In the genomic region with DNA sequence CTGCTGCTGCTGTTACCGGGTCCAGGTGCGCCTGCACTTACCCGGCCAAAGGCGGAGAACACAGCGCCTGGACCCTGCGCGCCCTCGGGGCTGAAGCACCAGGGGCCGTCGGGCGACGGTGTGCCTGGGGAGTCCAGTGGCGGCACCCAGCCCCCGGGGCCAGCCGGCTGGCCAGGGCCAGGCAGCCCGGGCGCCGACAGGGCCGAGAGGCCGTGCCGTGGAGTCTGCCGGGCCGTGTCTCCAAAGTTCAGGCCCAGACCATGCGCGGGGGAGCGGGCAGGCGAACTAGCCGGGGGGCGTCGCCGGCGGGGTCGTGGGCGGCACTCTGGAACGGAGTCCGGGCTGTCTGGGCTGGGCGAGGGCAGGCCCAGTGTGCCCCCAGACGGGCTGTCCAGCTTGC, we compare ENCODE assay signal across 12 mouse cellular contexts. TPM values are rescaled to one million over a fixed set of nuclear protein-coding genes. Genes with fewer than 3 reads are reported as not detected.
DNase-seq lines count a peak whose midpoint lies in the region; ATAC-seq lines count a peak whose summit lies in the region.
"Had no signal": no experiment of that assay in that cellular context is flagged by ENCODE, and none has a peak within 500 bp of the region (broad histone marks: within the 10 kb centered on the region; RNA-seq: fewer than 3 reads in every experiment).

No protein-coding gene starts in this region.

- H3K27ac ChIP-seq in lung, embryonic 16.5 days (ENCODE audit: low read length): no peak overlapping the region
- no peak overlapping the region for H3K27ac ChIP-seq in limb, embryonic 11.5 days (replicated peaks; ENCODE audit: low read depth, low read length)
- no peak overlapping the region for H3K27ac ChIP-seq in stomach, embryonic 15.5 days

- DNase-seq in embryo, embryonic 9.5 days (ENCODE audit: extremely low spot score): peak; percentile 33
- no peak for DNase-seq in embryo, embryonic 10.5 days (ENCODE audit: low spot score)
- no peak for DNase-seq in lung, postnatal 25 days (ENCODE audit: low spot score)
- peak; percentile 55 for DNase-seq in limb, embryonic 11.5 days (ENCODE audit: low spot score)
- no peak for DNase-seq in adipocyte (ENCODE audit: low spot score)
- DNase-seq in adrenal gland, postnatal 14 days: no peak
- DNase-seq: kidney, adult 2 months; spleen, adult 18-20 months had no signal

- WGBS in lung, embryonic 16.5 days: 8% methylated on average over 28 of the region's 38 CpGs
- WGBS in limb, embryonic 11.5 days: 2% methylated on average over 29 of the region's 38 CpGs
- 16% methylated on average over 37 of the region's 38 CpGs for WGBS in stomach, embryonic 15.5 days

- H3K36me3 ChIP-seq in lung, embryonic 16.5 days (ENCODE audit: control insufficient read depth, insufficient read depth, low read length): no peaks in the 10 kb centered on the region
- no peaks in the 10 kb centered on the region for H3K36me3 ChIP-seq in limb, embryonic 11.5 days (ENCODE audit: control insufficient read depth, insufficient read depth, low read length)
- no peaks in the 10 kb centered on the region for H3K36me3 ChIP-seq in stomach, embryonic 15.5 days

- peak overlapping the region; percentile 31 for H3K4me3 ChIP-seq in lung, embryonic 16.5 days (ENCODE audit: low read length)
- peak overlapping the region; percentile 35 for H3K4me3 ChIP-seq in limb, embryonic 11.5 days (ENCODE audit: low read depth, low read length)
- peak overlapping the region; percentile 23 for H3K4me3 ChIP-seq in stomach, embryonic 15.5 days (replicated peaks)
- H3K4me3 ChIP-seq: myocyte had no signal

- H3K9me3 ChIP-seq in lung, embryonic 16.5 days (ENCODE audit: control insufficient read depth, low read length): no peaks in the 10 kb centered on the region
- H3K9me3 ChIP-seq in limb, embryonic 11.5 days (ENCODE audit: control insufficient read depth, low read length): no peaks in the 10 kb centered on the region
- no peaks in the 10 kb centered on the region for H3K9me3 ChIP-seq in stomach, embryonic 15.5 days

- peaks cover 21% of the 10 kb centered on the region for H3K4me1 ChIP-seq in lung, embryonic 16.5 days (replicated peaks; ENCODE audit: control insufficient read depth, insufficient read depth, low read length)
- H3K4me1 ChIP-seq in limb, embryonic 11.5 days (ENCODE audit: control insufficient read depth, insufficient read depth, low read length): 0 out of 2 replicates have a peak, but pooled peaks cover 5% of the 10 kb centered on the region
- H3K4me1 ChIP-seq in stomach, embryonic 15.5 days: peaks cover 16% of the 10 kb centered on the region; the same call in 1 of the 2 replicates

- no peak for ATAC-seq in lung, embryonic 16.5 days (ENCODE audit: low read depth)
- ATAC-seq in limb, embryonic 11.5 days (ENCODE audit: insufficient number of reproducible peaks, low FRiP score, low TSS enrichment, low read depth): no peak
- ATAC-seq in stomach, embryonic 15.5 days (ENCODE audit: insufficient read depth, low FRiP score, low read depth): no peak

- peak overlapping the region; percentile 35; the same call in 1 of the 2 replicates for H3K9ac ChIP-seq in lung, embryonic 16.5 days (ENCODE audit: low read length)
- H3K9ac ChIP-seq in limb, embryonic 11.5 days (ENCODE audit: low read length): peak overlapping the region; percentile 52
- H3K9ac ChIP-seq in stomach, embryonic 15.5 days: no peak overlapping the region

- H3K4me2 ChIP-seq in lung, embryonic 16.5 days (ENCODE audit: low read depth, low read length): peak overlapping the region; percentile 53
- peak overlapping the region; percentile 61 for H3K4me2 ChIP-seq in limb, embryonic 11.5 days (ENCODE audit: low read depth, severe bottlenecking)
- peak overlapping the region; percentile 43 for H3K4me2 ChIP-seq in stomach, embryonic 15.5 days

- H3K27me3 ChIP-seq in lung, embryonic 16.5 days (ENCODE audit: control insufficient read depth, insufficient read depth, low read depth, low read length): peaks cover 36% of the 10 kb centered on the region
- H3K27me3 ChIP-seq in limb, embryonic 11.5 days (ENCODE audit: control insufficient read depth, insufficient read depth, low read length): peaks cover 55% of the 10 kb centered on the region
- H3K27me3 ChIP-seq in stomach, embryonic 15.5 days (replicated peaks): peaks cover 46% of the 10 kb centered on the region

RNA-seq across cellular contexts. Expression of a gene that starts 13.5 kb away (rescaled TPM):
- polyA plus RNA-seq in lung, embryonic 16.5 days (2015; fragmentation: Nextera tagmentation; extraction: Ambion mirVana): 2.1 and 2.5 TPM in 2 replicates
- polyA plus RNA-seq in limb, embryonic 11.5 days (2014; fragmentation: Nextera tagmentation; extraction: Ambion mirVana): 0.47 and 0.48 TPM in 2 replicates
- polyA plus RNA-seq in stomach, embryonic 15.5 days (2015; fragmentation: Nextera tagmentation; extraction: Ambion mirVana): 5.9 and 7.4 TPM in 2 replicates
- total RNA-seq in adrenal gland, postnatal 14 days (2021): 7.3 and 8.4 TPM in 2 replicates

RNA-seq across cellular contexts. Expression of a gene that starts 21.3 kb away (rescaled TPM):
- 76.3 and 83.9 TPM in 2 replicates for polyA plus RNA-seq in lung, embryonic 16.5 days (2015; fragmentation: Nextera tagmentation; extraction: Ambion mirVana)
- 57.6 and 62.7 TPM in 2 replicates for polyA plus RNA-seq in limb, embryonic 11.5 days (2014; fragmentation: Nextera tagmentation; extraction: Ambion mirVana)
- polyA plus RNA-seq in stomach, embryonic 15.5 days (2015; fragmentation: Nextera tagmentation; extraction: Ambion mirVana): 65.2 and 67.8 TPM in 2 replicates
- 47.4 and 48.6 TPM in 2 replicates for total RNA-seq in adrenal gland, postnatal 14 days (2021)

RNA-seq across cellular contexts. Expression of a gene that starts 38.4 kb away (rescaled TPM):
- polyA plus RNA-seq in lung, embryonic 16.5 days (2015; fragmentation: Nextera tagmentation; extraction: Ambion mirVana): not detected in 2 replicates
- polyA plus RNA-seq in limb, embryonic 11.5 days (2014; fragmentation: Nextera tagmentation; extraction: Ambion mirVana): not detected in 2 replicates
- not detected in 2 replicates for polyA plus RNA-seq in stomach, embryonic 15.5 days (2015; fragmentation: Nextera tagmentation; extraction: Ambion mirVana)
- total RNA-seq in adrenal gland, postnatal 14 days (2021): not detected in 2 replicates
- total RNA-seq: left cerebral cortex, postnatal 36 days had no signal
- polyA plus RNA-seq: kidney, adult 2 months; myocyte had no signal

RNA-seq across cellular contexts. Expression of a gene that starts 53.7 kb away (rescaled TPM):
- polyA plus RNA-seq in lung, embryonic 16.5 days (2015; fragmentation: Nextera tagmentation; extraction: Ambion mirVana): not detected in 2 replicates
- polyA plus RNA-seq in limb, embryonic 11.5 days (2014; fragmentation: Nextera tagmentation; extraction: Ambion mirVana): not detected in 2 replicates
- not detected in 2 replicates for polyA plus RNA-seq in stomach, embryonic 15.5 days (2015; fragmentation: Nextera tagmentation; extraction: Ambion mirVana)
- not detected in 2 replicates for total RNA-seq in adrenal gland, postnatal 14 days (2021)
- total RNA-seq: left cerebral cortex, postnatal 36 days had no signal
- polyA plus RNA-seq: kidney, adult 2 months; myocyte had no signal

Comparison
In these comparisons a context has a peak if more than half of its experiments do, and no peak if none do; other contexts are left out.
1. DNase-seq: peak in embryo, embryonic 9.5 days (single experiment) and limb, embryonic 11.5 days (single experiment); none in embryo, embryonic 10.5 days (single experiment), lung, postnatal 25 days (single experiment), adipocyte (single experiment) and adrenal gland, postnatal 14 days (single experiment).
2. Peak in every context shown above with its lines, with median percentiles within 50 percentile points of each other: H3K4me2 ChIP-seq and H3K4me3 ChIP-seq.